ENCODE assay signal across 8 mouse cellular contexts in the genomic region with DNA sequence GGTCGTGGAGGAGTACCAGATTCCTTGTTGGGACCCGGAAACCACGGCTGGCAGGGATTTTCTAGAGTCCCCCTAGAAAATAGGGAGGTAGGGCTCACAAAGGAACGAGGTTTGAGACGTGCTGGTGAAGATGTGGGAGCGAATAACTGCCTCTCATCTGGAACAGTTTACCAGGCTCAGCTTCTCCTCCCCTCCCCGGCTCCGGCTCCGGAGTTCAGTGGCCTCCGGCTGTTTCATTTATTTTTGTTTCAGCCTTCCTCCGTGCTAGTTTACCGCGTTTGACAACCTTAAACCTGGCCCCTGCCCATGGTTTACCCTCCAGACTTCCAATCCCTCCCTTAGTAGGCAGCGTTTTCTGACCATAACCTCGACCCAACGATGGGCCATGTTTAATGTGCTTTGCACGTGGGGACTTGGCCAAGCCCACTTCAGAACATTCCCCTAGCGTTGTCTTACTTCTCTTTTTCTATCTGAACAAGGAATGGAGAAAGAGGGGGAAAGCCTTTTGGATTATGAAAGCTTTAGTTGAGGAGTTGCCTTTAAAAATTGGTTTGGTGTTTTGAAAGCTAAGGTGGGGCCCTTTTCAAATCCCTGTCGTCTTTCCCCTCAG. TPM values are rescaled to one million over a fixed set of nuclear protein-coding genes. Genes with fewer than 3 reads are reported as not detected.
DNase-seq lines count a peak whose midpoint lies in the region; ATAC-seq and TF ChIP-seq lines count a peak whose summit lies in the region.

No protein-coding gene starts in this region.

- no peak for TF ChIP-seq POLR2A in liver, adult 2 months (IDR thresholded peaks at IDR 0.05; ENCODE audit: extremely low read depth, insufficient read depth, low read length)
- TF ChIP-seq POLR2A in cortical plate, adult 2 months (IDR thresholded peaks at IDR 0.05; ENCODE audit: extremely low read depth, insufficient read depth, low read length) = no peak

- 2% methylated on average over 19 of the region's 19 CpGs for WGBS in liver, adult 2 months
- 1% methylated on average over 19 of the region's 19 CpGs for WGBS in heart, embryonic 13.5 days
- 2% methylated on average over 19 of the region's 19 CpGs for WGBS in midbrain, embryonic 16.5 days

- intact Hi-C loops in left cerebral cortex, postnatal 14 days (cut with DNase I) = loop anchor here (5.0 to 10.0 kb wide), 3 partner anchors 71 to 186 kb away; no protein-coding TSS in a partner anchor

- no peak for TF ChIP-seq CTCF in liver, adult 2 months (IDR thresholded peaks at IDR 0.05; ENCODE audit: low read depth, low read length)
- no peak for TF ChIP-seq CTCF in cortical plate, adult 2 months (IDR thresholded peaks at IDR 0.05; ENCODE audit: extremely low read depth, insufficient read depth, low read length)

- peaks cover 23% of the 10 kb centered on the region; the same call in 1 of the 2 replicates for H3K79me2 ChIP-seq in liver, adult 2 months (ENCODE audit: control insufficient read depth, insufficient read depth, low read length)

- H3K27ac ChIP-seq in liver, adult 2 months (replicated peaks; ENCODE audit: insufficient read depth, low read depth, low read length) = peak overlapping the region; percentile 1; the same call in 1 of the 2 replicates
- peak overlapping the region; percentile 99 for H3K27ac ChIP-seq in cortical plate, adult 2 months (ENCODE audit: insufficient read depth, low read length)
- H3K27ac ChIP-seq in heart, embryonic 13.5 days (replicated peaks) = peak overlapping the region; percentile 86
- H3K27ac ChIP-seq in midbrain, embryonic 16.5 days (ENCODE audit: low read length) = peak overlapping the region; percentile 89

- peak; percentile 19 for DNase-seq in liver, adult 2 months (ENCODE audit: extremely low read depth, low read depth, low spot score)
- no peak for DNase-seq in liver
- peak; percentile 41 for DNase-seq in kidney, postnatal 14 days
- DNase-seq in left cerebral cortex, postnatal 14 days (ENCODE audit: low spot score in 2 of 2) = no peak
- no peak for DNase-seq in ovary, adult 18-20 months (ENCODE audit: low spot score)

- H3K9me3 ChIP-seq in heart, embryonic 13.5 days = no peaks in the 10 kb centered on the region
- H3K9me3 ChIP-seq in midbrain, embryonic 16.5 days (replicated peaks; ENCODE audit: control insufficient read depth, low read length, poor library complexity, severe bottlenecking) = no peaks in the 10 kb centered on the region

- H3K27me3 ChIP-seq in liver, adult 2 months (ENCODE audit: control insufficient read depth, insufficient read depth, low read length) = no peaks in the 10 kb centered on the region
- H3K27me3 ChIP-seq in heart, embryonic 13.5 days (replicated peaks) = no peaks in the 10 kb centered on the region
- no peaks in the 10 kb centered on the region for H3K27me3 ChIP-seq in midbrain, embryonic 16.5 days (ENCODE audit: control insufficient read depth, insufficient read depth, low read depth, low read length)

- H3K4me2 ChIP-seq in heart, embryonic 13.5 days = peak overlapping the region; percentile 97
- H3K4me2 ChIP-seq in midbrain, embryonic 16.5 days (ENCODE audit: low read length) = peak overlapping the region; percentile 89

- peak overlapping the region; percentile 59 for H3K9ac ChIP-seq in liver, adult 2 months (ENCODE audit: low read depth, low read length)
- peak overlapping the region; percentile 99 for H3K9ac ChIP-seq in heart, embryonic 13.5 days
- peak overlapping the region; percentile 86 for H3K9ac ChIP-seq in midbrain, embryonic 16.5 days (ENCODE audit: low read depth, low read length)

- H3K4me3 ChIP-seq in liver, adult 2 months (ENCODE audit: insufficient read depth, low read depth, low read length) = peak overlapping the region; percentile 93
- H3K4me3 ChIP-seq in cortical plate, adult 2 months (ENCODE audit: insufficient read depth, low read length) = peak overlapping the region; percentile 45
- H3K4me3 ChIP-seq in heart, embryonic 13.5 days = peak overlapping the region; percentile 91
- H3K4me3 ChIP-seq in midbrain, embryonic 16.5 days (ENCODE audit: low read depth, low read length) = peak overlapping the region; percentile 92

- no peaks in the 10 kb centered on the region for H3K36me3 ChIP-seq in liver, adult 2 months (ENCODE audit: control insufficient read depth, insufficient read depth, low read length)
- no peaks in the 10 kb centered on the region for H3K36me3 ChIP-seq in heart, embryonic 13.5 days
- no peaks in the 10 kb centered on the region for H3K36me3 ChIP-seq in midbrain, embryonic 16.5 days (ENCODE audit: control insufficient read depth, insufficient read depth, low read length)

- ATAC-seq in heart, embryonic 13.5 days (ENCODE audit: extremely low read depth, insufficient number of reproducible peaks, low FRiP score, low TSS enrichment) = no peak
- ATAC-seq in midbrain, embryonic 16.5 days = no peak

- H3K4me1 ChIP-seq in liver, adult 2 months (ENCODE audit: control insufficient read depth, insufficient read depth, low read length) = peaks cover 7% of the 10 kb centered on the region
- H3K4me1 ChIP-seq in cortical plate, adult 2 months (ENCODE audit: control insufficient read depth, insufficient read depth, low read length) = no peaks in the 10 kb centered on the region; the same call in 1 of the 2 replicates
- H3K4me1 ChIP-seq in heart, embryonic 13.5 days = peaks cover 46% of the 10 kb centered on the region
- H3K4me1 ChIP-seq in midbrain, embryonic 16.5 days (ENCODE audit: control insufficient read depth, insufficient read depth, low read length) = peaks cover 36% of the 10 kb centered on the region

RNA-seq across cellular contexts. Expression of a gene that starts 1.7 kb away (rescaled TPM):
- 4.2 and 6.1 TPM in 2 replicates for total RNA-seq in liver, adult 2 months (2014; rRNA removed)
- polyA plus RNA-seq in liver, adult 2 months (2012; rRNA removed) = 6.4 and 8.6 TPM in 2 replicates
- polyA plus RNA-seq in cortical plate, adult 2 months (2012; rRNA removed) = 58.0 and 61.6 TPM in 2 replicates
- polyA plus RNA-seq in heart, embryonic 13.5 days (2015; fragmentation: Nextera tagmentation; extraction: Ambion mirVana) = 15.3 and 17.6 TPM in 2 replicates
- polyA plus RNA-seq in midbrain, embryonic 16.5 days (2015; fragmentation: Nextera tagmentation; extraction: Ambion mirVana) = 39.8 and 40.2 TPM in 2 replicates
- total RNA-seq in left cerebral cortex, postnatal 14 days (2021) = 100 to 1,000 TPM; 127 to 137 TPM

Comparison
In these comparisons a context has a peak if more than half of its experiments do, and no peak if none do; other contexts are left out.
1. DNase-seq: peak in liver, adult 2 months (single experiment) and kidney, postnatal 14 days (single experiment); none in liver (single experiment), left cerebral cortex, postnatal 14 days (0 of 2) and ovary, adult 18-20 months (single experiment).
2. H3K27ac ChIP-seq: peak in every context shown above with its lines; median percentile 99 in cortical plate, adult 2 months; 89 in midbrain, embryonic 16.5 days; 86 in heart, embryonic 13.5 days; 1 in liver, adult 2 months.
3. Peak in every context shown above with its lines, with median percentiles within 50 percentile points of each other: H3K4me3 ChIP-seq and H3K9ac ChIP-seq.